Mouse (Mus musculus) ES-Bruce4 (cell line): Measurements from ENCODE around the gene Hist1h2bj.

ENCODE experiments used
- CTCF ChIP-seq: IDR thresholded peaks from one replicate; pipeline ENCODE4 v1.8.1; 2011; ENCODE audit warnings: low read depth, low read length
- EP300 ChIP-seq: IDR thresholded peaks from 2 replicates; pipeline ENCODE4 v1.6.1; 2011; ENCODE audit warnings: low read depth, low read length; ENCODE audit not compliant: insufficient read depth
- POLR2A ChIP-seq: IDR thresholded peaks from one replicate; pipeline ENCODE4 v1.8.1; 2011; ENCODE audit warnings: low read length; ENCODE audit not compliant: insufficient read depth

- no peak for TF ChIP-seq CTCF
- TF ChIP-seq POLR2A = no peak
- TF ChIP-seq EP300 = no peak
Observed at GRCm38 (mm10) chr13:21993957-21994738, 48.9 kb upstream of the Hist1h2bj start.
